Mouse (Mus musculus) left cerebral cortex, adult 11 months (tissue): ENCODE measurements around the gene Olfr985.

Experiments used
- DNase-seq: peaks from one replicate; pipeline ENCODE4 v3.0.0; 2022; ENCODE audit warnings: low spot score

Olfr985 gene

GRCm38 (mm10) chr9:40130084-40130483 is at the start of gene Olfr985:
Gene Olfr985, minus strand, starts transcription at chr9:40130184.
- DNase-seq: no peak

- DNase-seq: no peak
Measured at GRCm38 (mm10) chr9:40177017-40177416, 47.0 kb upstream of the Olfr985 start.

GRCm38 (mm10) chr9:40166446-40166845 is 36.5 kb upstream of the Olfr985 start:
- DNase-seq: no peak

DNA sequence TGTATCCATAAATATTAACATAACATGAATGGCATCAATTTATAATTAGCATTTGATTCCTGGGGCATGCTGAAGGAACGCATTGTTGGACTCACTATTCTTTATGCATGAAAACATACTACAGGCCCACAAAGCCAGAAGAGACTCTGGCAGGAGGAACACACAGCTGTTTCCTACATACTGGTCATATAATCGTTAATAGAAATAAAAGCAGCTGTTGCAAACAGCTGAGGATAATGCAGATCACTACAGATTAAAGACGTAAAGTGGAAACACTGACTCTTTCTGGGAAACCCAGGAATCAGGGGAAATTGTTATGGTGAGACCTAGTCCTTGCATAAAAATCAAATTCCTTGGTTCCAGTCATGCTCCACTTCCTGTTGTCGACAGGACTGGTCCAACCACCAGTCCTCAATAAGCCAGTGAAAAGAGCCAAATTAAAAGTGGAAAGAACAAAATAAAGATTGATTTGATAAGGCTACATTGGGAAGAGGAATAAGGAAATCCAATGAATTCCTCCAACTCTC is 25.2 kb upstream of the Olfr985 start:
- no peak for DNase-seq

- DNase-seq: no peak
Measured at GRCm38 (mm10) chr9:40141544-40141943, 11.6 kb upstream of the Olfr985 start.

- DNase-seq: no peak
Measured at GRCm38 (mm10) chr9:40139484-40139883, 9.5 kb upstream of the Olfr985 start.

DNA sequence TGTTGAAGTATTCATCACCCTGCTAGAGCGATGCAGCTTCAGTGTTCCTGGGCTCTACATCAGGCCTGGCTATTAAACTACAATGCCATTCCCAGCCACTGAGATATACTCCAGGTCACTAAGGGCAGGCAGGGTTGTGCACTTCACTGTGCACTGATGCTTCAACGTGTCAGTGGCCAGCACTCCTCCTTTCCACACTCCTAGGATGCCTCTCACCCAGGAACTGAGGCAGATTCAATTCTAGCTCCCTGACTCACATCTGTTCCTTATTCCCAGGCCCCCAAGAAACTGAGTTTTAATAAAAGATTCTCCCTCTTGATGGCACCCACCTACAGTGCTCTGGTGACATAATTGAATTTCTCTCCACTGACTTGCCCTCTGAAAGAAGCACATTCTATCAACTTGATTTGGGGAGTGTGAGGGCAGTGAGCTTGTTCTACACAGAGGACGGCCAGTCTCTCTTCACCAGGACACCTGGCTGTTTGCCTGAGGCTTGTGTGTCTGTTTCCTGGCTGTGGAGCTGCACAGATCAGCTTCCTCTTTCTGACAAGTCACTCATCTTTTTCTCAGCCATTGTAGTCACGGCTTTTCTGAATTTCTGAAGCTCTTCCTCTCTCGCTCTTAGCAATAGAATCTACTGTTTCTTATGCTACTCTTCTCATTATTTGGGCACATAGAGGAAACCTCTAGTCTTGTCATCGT is 7.2 kb upstream of the Olfr985 start:
- no peak for DNase-seq

DNA sequence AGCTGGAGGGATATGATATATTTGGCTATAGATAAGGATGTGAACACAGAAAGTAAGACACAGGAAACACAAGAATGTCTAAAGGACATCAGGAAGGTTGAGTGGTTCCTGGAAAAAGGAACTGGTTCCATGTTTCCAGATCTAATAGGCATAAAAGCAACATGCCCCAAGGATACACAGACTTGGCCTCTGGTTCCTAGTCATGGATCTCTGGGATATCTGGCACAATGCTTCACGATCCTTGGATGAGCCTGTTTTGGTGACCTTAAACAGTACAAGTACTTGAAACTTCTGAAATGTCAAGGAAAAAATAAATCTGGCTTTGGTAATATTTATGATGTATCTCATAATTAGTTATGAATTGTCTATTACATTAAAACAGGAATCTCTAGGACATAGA is 572 bp upstream of the Olfr985 start:
- DNase-seq: no peak

- no peak for DNase-seq
Measured at GRCm38 (mm10) chr9:40117287-40117659, 12.7 kb downstream of the Olfr985 start.

GRCm38 (mm10) chr9:40116645-40117286 is 13.2 kb downstream of the Olfr985 start:
- no peak for DNase-seq

GRCm38 (mm10) chr9:40114106-40114505 is 15.9 kb downstream of the Olfr985 start, which contains the start of gene Olfr984:
Gene Olfr984, minus strand, starts transcription at chr9:40114206.
- no peak for DNase-seq

GRCm38 (mm10) chr9:40094769-40095168 is 35.2 kb downstream of the Olfr985 start:
- DNase-seq: no peak

- no peak for DNase-seq
Measured at GRCm38 (mm10) chr9:40093495-40093894, 36.5 kb downstream of the Olfr985 start, which contains the start of gene Olfr983. Gene Olfr983, minus strand, starts transcription at chr9:40093595.
